Mouse (Mus musculus): ENCODE data around the gene Ndufb3.

DNA sequence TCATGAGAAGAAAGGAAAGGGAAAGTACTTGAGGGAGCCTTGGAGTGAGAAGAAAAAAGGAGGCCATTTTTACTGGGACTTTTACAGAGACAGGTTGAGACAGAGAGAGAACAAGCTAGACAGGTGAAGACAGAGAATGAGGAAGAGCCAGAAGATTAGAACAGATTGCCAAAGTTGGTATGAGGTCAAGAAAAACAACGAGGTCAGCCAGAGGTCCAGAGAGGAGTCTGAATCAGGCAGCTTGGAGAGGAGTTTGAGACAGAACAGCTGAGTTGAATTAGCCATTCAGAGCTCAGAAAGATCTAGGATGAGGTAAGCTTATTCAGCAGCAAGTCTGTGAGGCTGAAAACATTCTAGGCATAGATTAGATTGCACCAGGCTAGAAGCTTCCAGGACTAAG lies 44.8 kb upstream of the Ndufb3 start:
- no peak for TF ChIP-seq CTCF (IDR thresholded peaks at IDR 0.05; ENCODE audit: borderline replicate concordance, insufficient read depth, low read depth, low read length)
- TF ChIP-seq POLR2A (IDR thresholded peaks at IDR 0.05; ENCODE audit: borderline replicate concordance, insufficient read depth, low read length), result no peak
